Mouse (Mus musculus) liver, embryonic 16.5 days (tissue): Measurements from ENCODE around the gene Dock3. TPM values are rescaled to one million over a fixed set of nuclear protein-coding genes. Genes with fewer than 3 reads are reported as not detected.

Experiments
- ATAC-seq: fragments of 200-750 bp; cut with Nextera tagmentation; 2 replicates; pipeline ENCODE4 v1.8.0; 2017; ENCODE audit warnings: low read depth, mild to moderate bottlenecking, moderate number of reproducible peaks, moderate library complexity
- H3K27ac ChIP-seq: fragments of 300-500 bp; sonication (generic); 2 replicates; pipeline ENCODE4 v1.5.1; 2014; ENCODE audit warnings: mild to moderate bottlenecking, low read length
- H3K27me3 ChIP-seq: fragments of 300-500 bp; sonication (generic); 2 replicates; pipeline ENCODE4 v1.6.1; 2014; ENCODE audit warnings: low read depth, low read length, mixed read lengths; ENCODE audit not compliant: control insufficient read depth, insufficient read depth
- H3K36me3 ChIP-seq: fragments of 300-500 bp; sonication (generic); 2 replicates; pipeline ENCODE4 v1.6.1; 2014; ENCODE audit warnings: mild to moderate bottlenecking; ENCODE audit not compliant: control insufficient read depth, insufficient read depth
- H3K4me1 ChIP-seq: fragments of 300-500 bp; sonication (generic); 2 replicates; pipeline ENCODE4 v1.6.1; 2014; ENCODE audit warnings: low read depth, low read length, mixed read lengths; ENCODE audit not compliant: control insufficient read depth
- H3K4me2 ChIP-seq: fragments of 300-500 bp; sonication (generic); 2 replicates; pipeline ENCODE4 v1.6.1; 2014; ENCODE audit warnings: low read depth, low read length, mixed read lengths
- H3K4me3 ChIP-seq: fragments of 300-500 bp; sonication (generic); 2 replicates; pipeline ENCODE4 v1.5.1; 2014; ENCODE audit warnings: low read depth, mild to moderate bottlenecking, low read length
- H3K9ac ChIP-seq: fragments of 300-500 bp; sonication (generic); 2 replicates; pipeline ENCODE4 v1.6.1; 2014; ENCODE audit warnings: low read depth, low read length
- H3K9me3 ChIP-seq: fragments of 300-500 bp; sonication (generic); replicated peaks from 2 replicates; pipeline ENCODE4 v1.6.1; 2016; ENCODE audit warnings: low read length; ENCODE audit not compliant: control insufficient read depth
- WGBS: fragments of 180-500 bp; shearing (Covaris S2); extraction: QIAGEN DNeasy Blood & Tissue Kit; methylation state at CpG from one replicate; pipeline ENCODE4 v1.1.7; 2014; ENCODE audit not compliant: insufficient replicate concordance; 5-methylcytosine and 5-hydroxymethylcytosine counted together
- polyA plus RNA-seq: library from polyadenylated mRNA; unstranded; fragments of >200 nt; fragmentation: Nextera tagmentation; extraction: Ambion mirVana; gene quantifications from 2 replicates; pipeline ENCODE4 v1.2.1, GENCODE M21; 2015

Dock3 gene
- polyA plus RNA-seq, 1 experiment from 2014 or later, result 0.04 TPM

DNA sequence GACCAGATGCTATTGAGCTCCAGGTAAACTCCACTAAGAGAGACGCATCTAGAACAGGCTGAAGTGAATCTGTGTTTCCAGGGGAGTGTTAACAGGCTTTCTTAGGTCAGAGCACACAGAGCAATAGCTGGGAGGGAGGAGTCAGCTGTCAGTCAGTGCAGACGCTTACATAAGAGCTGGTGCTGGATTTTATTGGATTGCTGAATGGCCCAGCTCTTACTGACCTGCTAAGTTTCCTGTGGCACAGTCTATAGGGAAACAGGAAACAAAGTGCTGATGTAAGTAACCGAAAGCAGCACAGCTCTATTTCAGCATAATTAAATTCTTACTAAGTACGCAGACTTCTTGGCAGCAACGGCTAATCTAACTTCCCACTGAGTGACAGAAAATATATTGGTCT is 323.0 kb downstream of the Dock3 start:
- ATAC-seq, result peak; percentile 77
- Histone ChIP-seq H3K4me2 (no peak overlapping the region), H3K27ac (no peak overlapping the region), H3K9me3 (no peaks in the 10 kb centered on the region), H3K4me1 (no peaks in the 10 kb centered on the region; the same call in 1 of the 2 replicates), H3K9ac (no peak overlapping the region), H3K4me3 (no peak overlapping the region), H3K27me3 (no peaks in the 10 kb centered on the region), H3K36me3 (no peaks in the 10 kb centered on the region)
- 20% methylated on average over 5 of the region's 5 CpGs for WGBS

DNA sequence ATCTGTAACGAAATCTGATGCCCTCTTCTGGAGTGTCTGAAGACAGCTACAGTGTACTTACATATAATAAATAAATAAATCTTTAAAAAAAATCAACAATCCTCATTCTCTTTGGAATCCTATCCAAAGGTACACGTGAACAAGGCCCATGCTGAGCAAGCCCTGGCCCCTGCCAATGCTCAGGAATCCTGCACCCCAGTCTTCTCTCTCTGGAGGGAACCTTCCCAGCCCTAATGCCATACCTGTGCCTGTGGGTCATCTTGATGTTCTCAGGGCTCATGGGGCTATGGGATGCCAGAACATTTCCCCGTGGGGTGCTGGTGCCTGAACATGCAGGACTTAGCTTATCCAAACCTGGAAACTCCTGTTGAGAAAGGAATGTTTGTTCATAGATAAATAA is 323.5 kb downstream of the Dock3 start:
- no peaks in the 10 kb centered on the region for H3K36me3 ChIP-seq
- no peaks in the 10 kb centered on the region for H3K27me3 ChIP-seq
- H3K4me3 ChIP-seq, result no peak overlapping the region
- no peak for ATAC-seq
- no peaks in the 10 kb centered on the region for H3K9me3 ChIP-seq
- H3K27ac ChIP-seq, result no peak overlapping the region
- 39% methylated on average over 3 of the region's 3 CpGs for WGBS
- H3K4me2 ChIP-seq, result no peak overlapping the region
- H3K4me1 ChIP-seq, result no peaks in the 10 kb centered on the region; the same call in 1 of the 2 replicates
- no peak overlapping the region for H3K9ac ChIP-seq

DNA sequence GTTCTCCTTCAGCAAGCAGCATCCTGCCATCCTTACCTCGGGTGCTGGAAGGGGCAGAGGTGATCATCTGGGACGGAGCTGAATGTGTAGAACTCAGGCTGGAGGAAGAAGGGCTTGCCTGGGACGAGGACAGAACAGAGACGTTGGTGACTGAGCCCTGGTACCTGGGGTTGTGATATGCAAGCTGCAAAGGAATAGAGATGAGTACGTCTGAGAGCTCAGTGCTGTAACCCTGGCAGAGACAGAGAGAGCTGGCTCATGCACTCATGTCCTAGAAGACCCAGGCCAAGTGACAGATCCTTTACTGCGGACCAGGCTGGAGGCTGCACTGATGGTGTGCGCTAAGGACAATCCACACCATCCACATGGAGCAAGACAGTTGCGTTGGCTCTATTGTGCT is 325.1 kb downstream of the Dock3 start:
- H3K9ac ChIP-seq, result no peak overlapping the region
- no peaks in the 10 kb centered on the region for H3K27me3 ChIP-seq
- H3K4me3 ChIP-seq, result no peak overlapping the region
- H3K4me1 ChIP-seq, result no peaks in the 10 kb centered on the region; the same call in 1 of the 2 replicates
- H3K9me3 ChIP-seq, result no peaks in the 10 kb centered on the region
- no peak overlapping the region for H3K4me2 ChIP-seq
- no peak overlapping the region for H3K27ac ChIP-seq
- ATAC-seq, result no peak
- no peaks in the 10 kb centered on the region for H3K36me3 ChIP-seq
- WGBS, result 70% methylated on average over 8 of the region's 8 CpGs

DNA sequence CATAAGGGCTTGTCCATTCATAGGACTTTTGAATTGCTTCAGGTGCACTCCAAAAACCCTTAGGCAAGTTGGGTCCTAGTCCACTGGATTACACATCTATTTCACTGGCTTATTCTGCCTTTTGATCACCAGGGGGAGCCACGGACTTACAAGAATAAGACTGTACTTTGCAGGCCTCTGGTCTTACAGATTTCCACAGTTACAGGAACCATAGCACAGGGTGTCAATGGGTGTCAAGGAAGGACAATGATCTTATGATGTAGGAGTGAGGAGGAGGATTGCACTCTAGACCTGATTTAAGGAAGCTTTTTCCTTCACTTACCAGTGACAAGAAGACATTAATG is 327.9 kb downstream of the Dock3 start:
- Histone ChIP-seq H3K36me3 (no peaks in the 10 kb centered on the region), H3K4me1 (no peaks in the 10 kb centered on the region), H3K27ac (no peak overlapping the region), H3K4me3 (no peak overlapping the region), H3K9ac (no peak overlapping the region), H3K9me3 (no peaks in the 10 kb centered on the region), H3K27me3 (no peaks in the 10 kb centered on the region), H3K4me2 (no peak overlapping the region)
- 3% methylated on average over 1 of the region's 1 CpGs for WGBS
- ATAC-seq, result no peak

DNA sequence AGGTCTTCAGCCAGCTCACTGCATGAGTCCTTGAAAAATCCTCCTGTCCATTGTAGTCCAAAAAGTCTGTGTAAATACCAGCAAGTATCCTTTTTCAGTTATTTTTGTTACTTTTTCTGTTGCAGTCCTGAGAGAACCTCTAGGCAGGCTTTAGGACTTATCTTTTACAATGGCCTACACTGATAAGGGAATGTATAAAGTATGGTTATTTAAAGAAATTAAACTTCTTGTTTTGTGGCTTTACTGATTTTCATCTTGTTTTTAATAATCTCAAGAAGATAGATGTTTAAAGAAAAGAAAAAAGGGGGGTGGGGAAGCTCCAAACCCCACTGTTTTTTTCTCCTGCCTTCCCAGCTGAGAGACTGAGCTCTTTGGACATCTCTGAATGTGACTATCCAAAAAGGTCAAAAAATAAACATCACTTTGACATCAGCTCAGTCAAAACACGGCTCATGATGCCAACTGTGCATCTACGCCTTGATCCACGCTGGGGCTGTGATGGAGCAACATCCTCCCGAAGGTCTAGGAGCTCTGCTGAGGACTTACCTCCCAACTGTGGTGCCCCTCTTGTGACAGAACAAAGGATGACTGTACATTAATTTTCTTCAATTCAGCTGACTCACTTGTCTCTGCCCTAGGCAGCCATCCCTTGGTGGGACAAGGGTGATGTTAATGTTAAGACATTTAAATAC is 328.5 kb downstream of the Dock3 start:
- Histone ChIP-seq H3K27ac (no peak overlapping the region), H3K36me3 (no peaks in the 10 kb centered on the region)

DNA sequence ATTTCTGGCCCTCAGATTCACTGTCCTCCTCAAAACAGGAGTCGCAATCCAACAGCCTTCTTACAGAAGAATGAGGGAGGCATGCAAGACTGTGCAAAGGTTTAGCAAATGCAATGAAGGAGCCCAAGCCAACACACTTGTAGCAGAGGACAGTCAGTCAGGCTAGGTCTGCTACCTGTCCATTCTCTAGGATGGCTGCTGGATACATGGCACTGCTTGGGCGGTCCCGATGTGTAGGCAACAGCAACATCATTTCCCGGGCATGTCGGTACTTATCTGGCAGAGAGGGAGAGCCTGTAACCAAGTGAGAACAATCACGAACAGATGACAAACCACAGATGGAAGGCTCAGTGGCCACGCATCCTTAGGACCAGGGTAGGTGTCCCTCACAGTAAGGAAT is 330.1 kb downstream of the Dock3 start:
- Histone ChIP-seq H3K27me3 (no peaks in the 10 kb centered on the region), H3K27ac (no peak overlapping the region), H3K4me3 (no peak overlapping the region), H3K9me3 (no peaks in the 10 kb centered on the region), H3K4me1 (no peaks in the 10 kb centered on the region), H3K36me3 (no peaks in the 10 kb centered on the region), H3K4me2 (no peak overlapping the region), H3K9ac (no peak overlapping the region)
- no peak for ATAC-seq
- WGBS, result 60% methylated on average over 7 of the region's 7 CpGs

More for the DNA sequence above, 328.5 kb downstream of the Dock3 start:
- Histone ChIP-seq H3K4me2 (no peak overlapping the region), H3K4me1 (no peaks in the 10 kb centered on the region), H3K4me3 (no peak overlapping the region), H3K9me3 (no peaks in the 10 kb centered on the region), H3K9ac (no peak overlapping the region), H3K27me3 (no peaks in the 10 kb centered on the region)
- ATAC-seq, result no peak
- 48% methylated on average over 4 of the region's 4 CpGs for WGBS

DNA sequence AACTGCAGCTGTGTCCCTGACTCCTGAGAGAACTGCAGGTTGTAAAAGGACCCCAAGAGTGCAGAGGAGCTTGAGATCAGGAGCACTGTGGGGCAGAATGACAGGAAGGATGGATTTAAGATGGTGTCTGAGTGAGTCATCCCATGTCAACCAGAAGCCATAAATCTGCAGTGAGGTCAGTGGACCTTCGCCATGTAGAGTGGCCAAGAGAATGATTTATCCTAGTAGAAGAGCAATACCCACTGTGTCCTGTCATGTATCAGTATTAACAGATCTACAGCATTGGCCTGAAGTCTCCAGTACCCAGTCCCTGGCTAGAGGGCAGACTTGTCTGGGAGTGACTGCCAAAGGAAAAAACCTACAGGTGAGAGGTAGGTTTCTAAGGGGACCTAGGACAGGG is 332.8 kb downstream of the Dock3 start:
- no peaks in the 10 kb centered on the region for H3K27me3 ChIP-seq
- no peak overlapping the region for H3K4me3 ChIP-seq
- no peak overlapping the region for H3K4me2 ChIP-seq
- H3K4me1 ChIP-seq, result no peaks in the 10 kb centered on the region
- no peak overlapping the region for H3K9ac ChIP-seq
- ATAC-seq, result no peak
- H3K9me3 ChIP-seq, result no peaks in the 10 kb centered on the region
- H3K36me3 ChIP-seq, result no peaks in the 10 kb centered on the region
- H3K27ac ChIP-seq, result no peak overlapping the region
- 52% methylated on average over 1 of the region's 1 CpGs for WGBS

DNA sequence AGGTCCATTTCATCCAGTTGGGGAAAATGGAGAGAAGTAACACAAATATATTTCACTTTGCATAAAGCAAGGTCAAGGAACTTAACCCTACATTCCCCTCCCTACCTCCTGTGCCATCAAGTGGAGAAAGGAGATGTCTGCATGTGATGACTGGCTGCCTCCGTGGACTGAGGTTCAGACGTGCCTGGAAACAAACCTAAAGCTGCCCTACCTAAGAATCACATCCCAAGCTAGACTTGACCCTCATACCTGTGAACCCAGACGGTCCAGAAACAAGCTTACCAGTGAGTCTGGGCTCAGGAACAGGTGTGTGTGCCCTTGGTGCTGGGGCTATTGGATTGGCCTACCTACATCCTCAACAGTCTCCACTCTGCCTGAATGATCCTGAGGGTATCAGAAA is 338.4 kb downstream of the Dock3 start:
- no peaks in the 10 kb centered on the region for H3K9me3 ChIP-seq
- 55% methylated on average over 3 of the region's 3 CpGs for WGBS
- H3K4me3 ChIP-seq, result no peak overlapping the region
- H3K4me2 ChIP-seq, result no peak overlapping the region
- no peak overlapping the region for H3K9ac ChIP-seq
- no peak overlapping the region for H3K27ac ChIP-seq
- H3K27me3 ChIP-seq, result no peaks in the 10 kb centered on the region
- peaks cover 22% of the 10 kb centered on the region for H3K36me3 ChIP-seq
- no peak for ATAC-seq
- H3K4me1 ChIP-seq, result peaks cover 28% of the 10 kb centered on the region

DNA sequence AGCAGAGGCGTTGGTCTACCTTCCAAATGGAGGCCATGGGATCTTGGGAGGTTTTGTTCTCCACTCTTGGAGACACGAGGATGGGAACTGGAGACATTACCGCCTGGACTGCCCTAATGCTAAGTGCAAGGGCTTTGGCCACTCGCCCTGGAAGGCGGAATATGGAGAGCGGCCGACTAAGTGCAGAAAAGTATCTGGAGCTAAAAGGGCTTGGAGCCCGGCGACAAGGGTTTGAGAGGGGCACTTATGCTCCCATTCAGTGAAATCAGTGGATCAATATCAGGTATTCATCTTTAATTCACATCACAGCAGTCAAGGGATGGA is 339.2 kb downstream of the Dock3 start:
- Histone ChIP-seq H3K4me3 (peak overlapping the region; percentile 82), H3K4me2 (peak overlapping the region; percentile 95), H3K9ac (peak overlapping the region; percentile 81), H3K27me3 (no peaks in the 10 kb centered on the region), H3K36me3 (peaks cover 26% of the 10 kb centered on the region), H3K4me1 (peaks cover 36% of the 10 kb centered on the region), H3K27ac (peak overlapping the region; percentile 96), H3K9me3 (no peaks in the 10 kb centered on the region)
- 1% methylated on average over 9 of the region's 9 CpGs for WGBS
- ATAC-seq, result no peak
